Mouse (Mus musculus): ENCODE measurements around the gene Itpr3. TPM values are rescaled to one million over a fixed set of nuclear protein-coding genes. Genes with fewer than 3 reads are reported as not detected.

Itpr3 gene
- polyA plus RNA-seq, 1 experiment from 2014 or later: 88.6 TPM

GRCm38 (mm10) chr17:27129819-27130218, 72.7 kb downstream of the Itpr3 start:
- no peak for TF ChIP-seq CTCF (IDR thresholded peaks at IDR 0.05)
- in situ Hi-C loops (cut with MboI; ENCODE audit: low pct_unique_long_range_greater_than_20kb): loop anchor here (5.0 kb wide), 1 partner anchor 88 kb away; no protein-coding TSS in a partner anchor
- POLR2A ChIA-PET: no interaction called here
- ATAC-seq: no peak
- DNase-seq (ENCODE audit: low read depth, low spot score): no peak
- no peaks in the 10 kb centered on the region for H3K27me3 ChIP-seq
- CTCF ChIA-PET: interaction anchor here (0.8 kb wide), 1 partner anchor 97 kb away, joined by 3 read pairs; no protein-coding TSS in a partner anchor

- H3K27me3 ChIP-seq: no peaks in the 10 kb centered on the region
- ATAC-seq (no peak), DNase-seq (ENCODE audit: low read depth, low spot score) (no peak)
- in situ Hi-C loops (cut with MboI; ENCODE audit: low pct_unique_long_range_greater_than_20kb): loop anchor here (5.0 kb wide), 1 partner anchor 88 kb away; no protein-coding TSS in a partner anchor
- POLR2A ChIA-PET: no interaction called here
- CTCF ChIA-PET: interaction anchor here (0.8 kb wide), 1 partner anchor 98 kb away, joined by 3 read pairs; no protein-coding TSS in a partner anchor
- no peak for TF ChIP-seq CTCF (IDR thresholded peaks at IDR 0.05)
These were observed 73.1 kb downstream of the Itpr3 start for GRCm38 (mm10) chr17:27130246-27130645.

- DNase-seq (ENCODE audit: low read depth, low spot score): no peak
- no peak for ATAC-seq
These were observed 74.1 kb downstream of the Itpr3 start for GRCm38 (mm10) chr17:27131240-27131665.

GRCm38 (mm10) chr17:27132238-27132637, 75.1 kb downstream of the Itpr3 start:
- in situ Hi-C loops (cut with MboI; ENCODE audit: low pct_unique_long_range_greater_than_20kb): loop anchor here (5.0 kb wide), 1 partner anchor 90 kb away; no protein-coding TSS in a partner anchor
- no peak for ATAC-seq
- no peaks in the 10 kb centered on the region for H3K27me3 ChIP-seq
- POLR2A ChIA-PET: interaction anchor here (1.2 kb wide), 1 partner anchor 19 kb away, joined by 3 read pairs; no protein-coding TSS in a partner anchor
- TF ChIP-seq CTCF (IDR thresholded peaks at IDR 0.05): no peak
- DNase-seq (ENCODE audit: low read depth, low spot score): no peak
- CTCF ChIA-PET: interaction anchor here (0.9 kb wide), 1 partner anchor 11 kb away, joined by 3 read pairs; no protein-coding TSS in a partner anchor

More at GRCm38 (mm10) chr17:27131240-27131665, 74.1 kb downstream of the Itpr3 start:
- ChIA-PET POLR2A (interaction anchor here (1.2 kb wide), 1 partner anchor 20 kb away, joined by 3 read pairs; no protein-coding TSS in a partner anchor), CTCF (no interaction called here)
- in situ Hi-C loops (cut with MboI; ENCODE audit: low pct_unique_long_range_greater_than_20kb): loop anchor here (5.0 kb wide), 1 partner anchor 89 kb away; no protein-coding TSS in a partner anchor
- H3K27me3 ChIP-seq: no peaks in the 10 kb centered on the region
- no peak for TF ChIP-seq CTCF (IDR thresholded peaks at IDR 0.05)

GRCm38 (mm10) chr17:27133551-27134141, 76.5 kb downstream of the Itpr3 start, which contains the start of gene Uqcc2:
Gene Uqcc2 (minus strand): TSS chr17:27133916.
- ChIA-PET CTCF (interaction anchor here (0.7 to 2.0 kb wide), 15 partner anchors 11 to 233 kb away, joined by 3 to 18 read pairs (median 5); partner anchors contain the start of gene Bak1), POLR2A (interaction anchor here (0.7 to 2.0 kb wide), 4 partner anchors 48 to 395 kb away, joined by 3 to 6 read pairs (median 4); no protein-coding TSS in a partner anchor)
- ATAC-seq: peak; percentile 45
- no peaks in the 10 kb centered on the region for H3K27me3 ChIP-seq
- in situ Hi-C loops (cut with MboI; ENCODE audit: low pct_unique_long_range_greater_than_20kb): loop anchor here (5.0 kb wide), 1 partner anchor 91 kb away; no protein-coding TSS in a partner anchor
- DNase-seq (ENCODE audit: low read depth, low spot score): no peak
- TF ChIP-seq CTCF (IDR thresholded peaks at IDR 0.05): no peak

GRCm38 (mm10) chr17:27134187-27134586, 77.1 kb downstream of the Itpr3 start:
- DNase-seq (ENCODE audit: low read depth, low spot score) (no peak), ATAC-seq (no peak)
- TF ChIP-seq CTCF (IDR thresholded peaks at IDR 0.05): no peak
- CTCF ChIA-PET: interaction anchor here (0.7 to 2.0 kb wide), 14 partner anchors 11 to 233 kb away, joined by 3 to 18 read pairs (median 5); partner anchors contain the start of gene Bak1
- no peaks in the 10 kb centered on the region for H3K27me3 ChIP-seq
- in situ Hi-C loops (cut with MboI; ENCODE audit: low pct_unique_long_range_greater_than_20kb): loop anchor here (5.0 kb wide), 1 partner anchor 92 kb away; no protein-coding TSS in a partner anchor
- POLR2A ChIA-PET: interaction anchor here (0.7 to 2.0 kb wide), 3 partner anchors 48 to 394 kb away, joined by 3 to 6 read pairs (median 4); no protein-coding TSS in a partner anchor

GRCm38 (mm10) chr17:27134715-27135114, 77.6 kb downstream of the Itpr3 start:
- H3K27me3 ChIP-seq: no peaks in the 10 kb centered on the region
- ChIA-PET POLR2A (interaction anchor here (0.7 to 2.0 kb wide), 3 partner anchors 8 to 68 kb away, joined by 3 to 6 read pairs (median 4); no protein-coding TSS in a partner anchor), CTCF (interaction anchor here (1.1 to 2.0 kb wide), 6 partner anchors 13 to 55 kb away, joined by 4 to 18 read pairs (median 8); no protein-coding TSS in a partner anchor)
- DNase-seq (ENCODE audit: low read depth, low spot score) (no peak), ATAC-seq (no peak)
- in situ Hi-C loops (cut with MboI; ENCODE audit: low pct_unique_long_range_greater_than_20kb): loop anchor here (5.0 kb wide), 2 partner anchors 92 to 383 kb away; no protein-coding TSS in a partner anchor
- TF ChIP-seq CTCF (IDR thresholded peaks at IDR 0.05): no peak

- POLR2A ChIA-PET: no interaction called here
- no peaks in the 10 kb centered on the region for H3K27me3 ChIP-seq
- DNase-seq (ENCODE audit: low read depth, low spot score) (no peak), ATAC-seq (no peak)
- no peak for TF ChIP-seq CTCF (IDR thresholded peaks at IDR 0.05)
- CTCF ChIA-PET: no interaction called here
- in situ Hi-C loops (cut with MboI; ENCODE audit: low pct_unique_long_range_greater_than_20kb): loop anchor here (5.0 kb wide), 1 partner anchor 379 kb away; no protein-coding TSS in a partner anchor
These were observed 81.3 kb downstream of the Itpr3 start for GRCm38 (mm10) chr17:27138396-27138795.

- DNase-seq (ENCODE audit: low read depth, low spot score): no peak
- no peaks in the 10 kb centered on the region for H3K27me3 ChIP-seq
- no peak for TF ChIP-seq CTCF (IDR thresholded peaks at IDR 0.05)
- ATAC-seq: no peak
- in situ Hi-C loops (cut with MboI; ENCODE audit: low pct_unique_long_range_greater_than_20kb): loop anchor here (5.0 kb wide), 1 partner anchor 378 kb away; no protein-coding TSS in a partner anchor
- POLR2A ChIA-PET: interaction anchor here (0.6 to 0.8 kb wide), 2 partner anchors 73 to 378 kb away, joined by 3 to 5 read pairs; no protein-coding TSS in a partner anchor
- CTCF ChIA-PET: interaction anchor here (1.7 kb wide), 1 partner anchor 51 kb away, joined by 3 read pairs; no protein-coding TSS in a partner anchor
These were observed 82.2 kb downstream of the Itpr3 start for GRCm38 (mm10) chr17:27139304-27139703.

GRCm38 (mm10) chr17:27140262-27140661, 83.2 kb downstream of the Itpr3 start:
- POLR2A ChIA-PET: interaction anchor here (0.6 kb wide), 2 partner anchors 383 to 624 kb away, joined by 3 to 4 read pairs; no protein-coding TSS in a partner anchor
- TF ChIP-seq CTCF (IDR thresholded peaks at IDR 0.05): no peak
- CTCF ChIA-PET: interaction anchor here (1.5 to 1.7 kb wide), 2 partner anchors 15 to 50 kb away, joined by 3 read pairs; no protein-coding TSS in a partner anchor
- in situ Hi-C loops (cut with MboI; ENCODE audit: low pct_unique_long_range_greater_than_20kb): no loop called here
- ATAC-seq (no peak), DNase-seq (ENCODE audit: low read depth, low spot score) (no peak)
- H3K27me3 ChIP-seq: no peaks in the 10 kb centered on the region
